Mouse (Mus musculus) activated CD4-positive, CD25-positive, alpha-beta regulatory T cell, adult 4 months (primary cell): ENCODE measurements around the gene Rasl11a. TPM values are rescaled to one million over a fixed set of nuclear protein-coding genes. Genes with fewer than 3 reads are reported as not detected.

ENCODE experiments used
- ATAC-seq: one replicate; pipeline ENCODE4 v1.8.0; 2017
- polyA plus RNA-seq, 2 experiments: library from polyadenylated mRNA; unstranded; fragments of 100-300 nt; shearing (Covaris generic); gene quantifications; one replicate each; pipeline ENCODE4 v1.2.1; 2017

Gene Rasl11a
- polyA plus RNA-seq = 1 to 10 TPM; 2.1 to 6.0 TPM

DNA sequence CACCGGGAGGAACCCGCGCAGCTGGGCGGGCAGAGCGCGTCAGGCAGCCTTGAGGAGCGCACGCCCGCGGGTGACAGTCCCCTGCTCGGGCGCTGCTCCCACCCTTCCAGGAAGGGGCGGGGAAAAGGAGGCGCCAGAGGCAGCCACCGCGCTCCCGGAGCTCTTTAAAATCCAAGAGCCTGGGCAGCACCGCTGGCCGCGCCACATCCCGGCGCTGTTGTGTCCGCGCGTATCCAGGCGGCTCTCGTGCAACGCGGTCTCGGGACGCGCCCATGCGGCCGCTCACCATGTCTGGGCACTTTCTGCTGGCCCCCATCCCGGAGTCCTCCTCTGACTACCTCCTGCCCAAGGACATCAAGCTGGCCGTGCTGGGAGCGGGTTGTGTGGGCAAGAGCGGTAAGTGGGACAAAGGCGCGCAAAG is at the start of gene Rasl11a:
TSS of gene Rasl11a (plus strand) at position 127 of the 421 bp plus-strand sequence.
- peak; percentile 79 for ATAC-seq

DNA sequence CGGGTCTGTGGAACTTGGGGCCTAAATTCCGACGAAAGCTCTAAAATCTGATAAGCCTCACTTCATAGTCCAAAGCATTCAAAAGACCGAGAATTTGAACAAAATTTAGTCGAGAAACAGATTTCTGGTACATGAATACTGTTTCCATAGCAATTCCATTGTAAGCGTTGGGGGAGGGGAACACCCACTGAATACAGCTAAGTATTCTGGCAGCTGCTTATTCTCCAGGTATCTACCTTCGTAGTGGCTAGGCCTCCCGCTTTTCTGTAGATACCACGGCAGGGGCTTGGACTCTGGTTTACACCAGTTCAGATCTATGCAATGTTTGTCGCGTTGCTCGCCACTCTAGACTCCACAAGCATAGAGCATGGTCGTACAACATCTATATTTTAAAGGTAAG is 49.1 kb upstream of the Rasl11a start:
- ATAC-seq = no peak

GRCm38 (mm10) chr5:146798031-146798430 is 46.8 kb upstream of the Rasl11a start:
- no peak for ATAC-seq

DNA sequence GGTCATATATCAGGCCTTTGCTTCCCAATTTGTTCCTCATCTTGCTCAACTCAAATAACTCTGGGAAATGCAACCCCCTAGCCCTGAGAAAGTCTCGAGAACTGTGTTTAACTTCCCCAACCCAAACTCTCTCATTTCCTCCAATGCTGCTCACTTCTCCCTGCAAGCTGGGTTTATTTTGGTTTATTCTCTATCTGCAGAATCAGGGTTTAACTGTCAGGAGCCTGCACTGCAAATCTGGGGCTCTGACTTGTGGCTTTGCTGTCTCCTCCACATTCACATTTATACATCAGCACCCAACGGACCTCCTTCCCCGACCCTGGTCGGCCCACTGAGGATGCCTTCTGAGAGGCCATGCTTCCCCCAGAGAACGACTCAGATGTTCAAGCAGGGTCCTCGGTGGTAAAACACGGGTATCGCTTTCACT is 38.9 kb upstream of the Rasl11a start:
- ATAC-seq = no peak

GRCm38 (mm10) chr5:146809951-146810350 is 34.9 kb upstream of the Rasl11a start:
- no peak for ATAC-seq

DNA sequence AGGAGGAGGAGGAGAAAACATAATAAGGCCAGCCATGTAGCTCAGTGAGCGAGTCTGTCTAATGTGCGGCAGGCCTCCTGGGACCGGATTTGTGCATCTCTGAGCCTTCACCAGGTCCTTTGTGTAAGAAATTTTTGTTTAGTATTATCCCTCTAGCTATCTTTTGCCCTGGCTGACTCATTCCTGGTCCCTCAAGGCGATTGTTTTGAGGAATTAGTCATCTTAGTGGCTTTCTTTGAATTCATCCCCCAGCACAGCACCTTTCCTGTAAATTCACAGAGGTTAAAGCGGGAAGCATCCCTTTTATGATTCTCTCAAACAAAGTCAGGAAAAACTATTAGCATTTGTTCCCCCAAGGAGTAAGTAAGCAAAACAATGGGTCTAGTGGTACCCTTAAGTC is 32.0 kb upstream of the Rasl11a start:
- ATAC-seq = no peak

- ATAC-seq = no peak
These were observed 31.4 kb upstream of the Rasl11a start for GRCm38 (mm10) chr5:146813421-146813820.

DNA sequence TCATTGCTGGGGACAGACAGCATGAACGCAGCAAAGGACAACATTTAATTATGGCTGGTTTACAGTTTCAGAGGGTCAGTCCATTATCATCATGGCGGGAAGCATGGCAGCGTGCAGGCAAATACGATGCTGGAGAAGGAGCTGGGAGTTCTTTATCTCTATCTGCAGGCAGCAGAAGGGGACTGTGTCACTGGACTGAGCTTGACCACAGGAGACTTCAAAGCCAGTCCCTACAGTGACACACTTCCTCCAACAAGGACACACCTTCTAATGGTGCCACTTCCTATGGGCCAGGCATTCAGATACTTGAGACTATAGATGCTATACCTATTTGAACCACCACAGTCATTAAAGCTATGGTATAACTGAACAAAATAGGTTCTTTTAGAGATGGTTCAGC is 29.5 kb upstream of the Rasl11a start:
- no peak for ATAC-seq

GRCm38 (mm10) chr5:146817583-146817982 is 27.3 kb upstream of the Rasl11a start:
- no peak for ATAC-seq

GRCm38 (mm10) chr5:146818906-146819623 is 25.8 kb upstream of the Rasl11a start:
- ATAC-seq = no peak

DNA sequence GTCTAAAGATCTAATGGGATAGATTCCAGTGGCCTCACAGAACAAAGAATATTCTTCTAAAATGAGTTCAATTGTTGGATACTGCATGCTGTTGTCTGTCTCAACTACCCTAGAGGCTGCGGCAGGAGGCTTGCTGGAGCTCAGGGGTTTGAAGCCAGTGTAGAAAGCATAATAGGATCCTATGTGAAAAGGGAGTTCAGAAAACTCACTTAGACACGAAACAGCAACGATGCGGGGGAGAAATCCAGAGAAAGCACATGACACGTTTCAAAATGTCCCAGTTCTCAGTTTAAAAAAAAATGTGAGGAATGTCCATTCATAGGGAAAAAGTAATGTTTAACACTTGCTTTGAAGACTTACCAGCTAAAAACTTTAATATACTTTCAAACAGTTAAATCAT is 21.9 kb upstream of the Rasl11a start:
- no peak for ATAC-seq

GRCm38 (mm10) chr5:146829528-146829927 is 15.3 kb upstream of the Rasl11a start:
- ATAC-seq = peak; percentile 47

DNA sequence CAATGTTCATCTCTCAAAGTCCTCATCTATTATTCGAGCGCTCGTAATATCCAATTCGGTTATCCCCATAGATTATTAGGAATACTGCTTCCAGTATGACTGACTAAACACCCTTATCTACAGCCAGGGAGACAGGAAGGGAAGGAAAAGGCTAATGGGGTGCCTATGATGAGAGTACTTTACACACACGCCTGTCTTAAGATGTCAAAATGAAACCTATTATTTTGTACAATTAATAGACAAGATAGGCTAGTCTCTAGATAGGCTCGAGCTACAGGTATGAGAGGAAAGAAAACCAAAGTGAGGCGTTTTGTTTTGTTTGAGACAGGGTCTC is 12.5 kb upstream of the Rasl11a start:
- peak; percentile 23 for ATAC-seq

DNA sequence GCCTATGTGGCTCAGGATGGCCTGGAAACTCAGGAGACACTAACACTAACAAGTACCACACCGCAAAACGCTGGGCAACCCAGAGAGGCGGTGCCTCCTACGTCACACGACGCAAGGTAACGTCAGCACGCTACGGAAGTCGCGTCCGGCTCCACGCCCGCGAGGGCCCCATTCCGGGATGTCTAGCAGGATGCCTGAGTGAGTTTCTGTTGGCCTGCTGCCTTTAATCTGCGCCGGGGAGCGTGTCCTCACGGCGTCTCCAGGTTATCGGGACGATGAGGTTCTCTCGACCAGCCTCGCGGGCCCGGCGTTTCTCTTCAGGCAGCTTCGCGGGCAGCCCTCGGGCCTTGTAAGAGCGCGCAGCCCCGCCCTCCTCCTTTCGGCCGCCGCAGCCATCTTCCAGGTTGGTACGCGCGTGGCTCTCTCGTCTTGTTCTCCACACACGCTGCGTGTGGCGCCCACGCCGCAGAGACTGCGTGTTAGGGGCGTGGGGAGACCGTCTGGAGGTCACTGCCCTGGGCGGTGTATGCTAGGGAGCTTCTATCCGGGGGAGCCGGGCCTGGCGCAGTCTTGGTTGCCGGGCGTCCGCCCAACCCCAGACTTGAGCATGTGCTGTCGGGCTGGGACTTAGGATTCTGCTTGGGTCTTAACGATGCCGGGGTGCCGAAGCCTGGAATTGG is 12.0 kb upstream of the Rasl11a start, which contains the start of gene Rpl21:
TSS of gene Rpl21 (plus strand) at position 122 of the 680 bp plus-strand sequence.
- peak; percentile 90 for ATAC-seq

GRCm38 (mm10) chr5:146833673-146834201 is 11.1 kb upstream of the Rasl11a start:
- no peak for ATAC-seq

GRCm38 (mm10) chr5:146834959-146835358 is 9.9 kb upstream of the Rasl11a start:
- no peak for ATAC-seq

GRCm38 (mm10) chr5:146837967-146838720 is 6.7 kb upstream of the Rasl11a start:
- ATAC-seq = no peak

- no peak for ATAC-seq
These were observed 5.8 kb upstream of the Rasl11a start for GRCm38 (mm10) chr5:146838836-146839648.

DNA sequence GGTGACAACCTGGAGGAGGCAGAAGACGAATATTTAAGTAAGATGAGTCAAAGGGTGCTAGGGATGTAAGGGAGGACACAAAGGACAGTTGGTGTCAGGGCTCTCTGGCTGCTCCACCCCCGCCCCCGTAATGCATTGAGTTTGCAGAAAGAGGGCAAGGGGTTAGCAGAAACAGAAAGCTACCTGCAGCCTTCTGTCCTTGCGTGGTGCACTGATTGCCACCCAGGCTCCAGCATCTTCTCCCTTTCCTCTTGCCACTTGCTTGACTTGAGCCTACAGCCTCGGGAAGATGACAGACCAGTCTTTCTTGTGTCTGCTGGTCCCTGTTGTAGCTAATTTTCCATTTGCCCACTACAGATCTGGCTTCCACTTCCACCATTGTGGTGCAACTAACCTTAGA is 5.1 kb upstream of the Rasl11a start:
- ATAC-seq = no peak

- ATAC-seq = no peak
These were observed 4.4 kb upstream of the Rasl11a start for GRCm38 (mm10) chr5:146840422-146840821.

DNA sequence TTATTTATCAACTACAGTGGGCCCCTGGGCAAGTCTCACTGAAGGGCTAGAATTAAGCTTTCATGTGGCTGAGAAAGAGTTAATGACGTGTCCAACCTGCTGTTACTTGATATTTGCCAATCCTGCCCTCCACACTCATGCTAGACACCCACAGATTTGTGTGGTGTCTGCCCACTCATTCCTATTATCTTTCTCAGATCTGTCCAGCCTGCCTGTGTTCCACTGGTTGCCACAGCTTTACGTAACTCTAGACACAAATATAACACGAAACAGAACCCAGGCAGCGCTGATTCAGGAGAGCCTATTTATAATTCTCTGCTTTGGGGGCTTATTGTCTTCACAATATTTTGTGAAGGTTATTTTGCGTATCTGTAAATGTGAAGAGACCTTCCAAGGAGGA is 3.6 kb upstream of the Rasl11a start:
- no peak for ATAC-seq

- ATAC-seq = no peak
These were observed 2.9 kb upstream of the Rasl11a start for GRCm38 (mm10) chr5:146841996-146842395.
